Mouse (Mus musculus): Measurements from ENCODE around the gene E030025P04Rik.

E030025P04Rik gene

GRCm38 (mm10) chr11:109144236-109144635 is at the start of gene E030025P04Rik:
TSS of gene E030025P04Rik (minus strand) at chr11:109144369.
- DNase-seq (ENCODE audit: low read depth, low spot score): no peak

- DNase-seq (ENCODE audit: low read depth, low spot score): peak; percentile 68
Measured at GRCm38 (mm10) chr11:109192673-109193557, 48.7 kb upstream of the E030025P04Rik start.

DNA sequence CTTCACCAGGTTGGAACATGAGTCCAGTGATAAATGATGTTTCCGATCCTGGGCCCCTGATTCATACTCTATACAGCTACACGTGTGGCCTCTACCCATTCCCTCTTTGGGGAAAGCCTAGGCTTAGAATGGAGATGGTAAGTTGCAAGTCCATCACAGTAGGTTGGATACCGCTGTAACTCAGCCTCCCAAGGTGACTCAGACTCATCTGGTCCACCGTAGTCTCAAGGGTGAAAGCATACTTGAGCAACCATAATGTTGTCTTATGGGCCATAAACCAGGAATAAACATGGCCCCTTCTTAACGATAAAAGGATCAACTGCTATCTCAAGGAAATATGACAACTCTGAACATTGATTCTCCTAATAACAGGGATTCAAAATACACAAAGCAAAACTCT is 44.1 kb upstream of the E030025P04Rik start:
- no peak for DNase-seq (ENCODE audit: low read depth, low spot score)

GRCm38 (mm10) chr11:109187631-109188184 is 43.5 kb upstream of the E030025P04Rik start:
- no peak for DNase-seq (ENCODE audit: low read depth, low spot score)

- no peak for DNase-seq (ENCODE audit: low read depth, low spot score)
Measured at GRCm38 (mm10) chr11:109181118-109181517, 36.9 kb upstream of the E030025P04Rik start.

DNA sequence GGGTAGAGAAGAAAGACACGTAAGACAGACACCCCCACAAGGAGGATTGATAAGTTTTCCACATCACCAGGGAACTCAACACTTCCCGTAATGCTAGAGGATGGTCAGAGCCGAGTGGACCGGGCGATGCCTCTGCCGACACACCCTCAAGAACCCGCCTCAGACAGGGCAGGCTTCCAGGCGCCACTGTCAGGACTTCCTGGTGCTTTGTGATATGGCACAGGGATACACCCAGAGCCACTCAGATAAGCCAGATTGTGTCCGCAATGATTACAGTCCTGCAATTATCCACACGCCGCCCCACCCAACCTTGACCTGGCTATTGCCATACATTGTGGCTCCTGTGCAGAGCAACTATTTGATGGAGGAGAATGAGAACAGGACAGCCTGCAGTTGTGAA is 36.1 kb upstream of the E030025P04Rik start:
- no peak for DNase-seq (ENCODE audit: low read depth, low spot score)

- no peak for DNase-seq (ENCODE audit: low read depth, low spot score)
Measured at GRCm38 (mm10) chr11:109178788-109179518, 34.8 kb upstream of the E030025P04Rik start.

DNA sequence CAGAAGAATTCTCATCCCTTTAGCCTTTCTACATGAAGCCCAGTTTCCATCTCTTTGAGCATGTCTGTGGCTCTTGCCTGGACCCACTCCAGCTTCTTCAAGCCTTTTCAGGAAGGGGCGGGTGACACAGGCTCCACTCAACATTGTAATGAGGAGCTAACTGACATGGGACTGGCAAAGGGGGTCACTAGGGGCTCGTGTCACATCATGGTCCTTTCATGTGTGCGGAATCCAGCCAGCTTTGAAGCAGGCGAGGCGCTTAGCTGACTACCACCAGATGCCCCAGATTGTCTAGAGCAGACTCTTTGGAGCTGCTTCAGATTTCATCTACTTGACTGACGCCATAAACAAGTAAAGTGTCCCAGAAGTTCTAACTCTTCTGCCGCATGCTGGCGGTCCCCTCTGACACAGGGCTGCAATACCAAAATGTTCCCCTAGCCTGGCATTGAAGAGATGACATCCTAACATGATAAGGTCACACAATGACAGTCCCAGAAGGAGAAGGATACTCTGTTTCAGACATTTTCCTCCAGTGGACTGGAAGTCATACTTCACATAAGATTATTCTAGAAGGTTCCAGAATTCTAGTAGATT is 31.3 kb upstream of the E030025P04Rik start:
- DNase-seq (ENCODE audit: low read depth, low spot score): no peak

- peak; percentile 4 for DNase-seq (ENCODE audit: low read depth, low spot score)
Measured at GRCm38 (mm10) chr11:109172224-109172623, 28.1 kb upstream of the E030025P04Rik start.

DNA sequence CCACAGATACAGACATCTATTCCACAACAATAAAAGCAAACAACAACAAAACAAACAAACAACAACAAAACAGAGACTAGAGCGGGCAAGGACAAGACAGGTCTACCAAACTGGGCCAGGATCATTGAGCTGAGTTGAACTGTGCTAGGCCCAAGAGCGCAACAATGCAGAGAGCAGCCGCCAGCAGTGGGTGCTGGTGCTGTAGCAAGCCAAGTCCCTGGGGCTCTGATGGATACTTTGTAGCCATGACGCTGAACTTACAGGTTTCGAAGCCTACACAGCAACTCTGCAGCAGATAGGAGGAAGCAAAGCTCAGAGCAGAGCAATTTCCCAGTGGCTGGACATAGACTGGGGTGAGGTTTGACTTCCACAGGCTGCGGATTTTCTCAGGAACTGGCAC is 26.6 kb upstream of the E030025P04Rik start:
- no peak for DNase-seq (ENCODE audit: low read depth, low spot score)

DNA sequence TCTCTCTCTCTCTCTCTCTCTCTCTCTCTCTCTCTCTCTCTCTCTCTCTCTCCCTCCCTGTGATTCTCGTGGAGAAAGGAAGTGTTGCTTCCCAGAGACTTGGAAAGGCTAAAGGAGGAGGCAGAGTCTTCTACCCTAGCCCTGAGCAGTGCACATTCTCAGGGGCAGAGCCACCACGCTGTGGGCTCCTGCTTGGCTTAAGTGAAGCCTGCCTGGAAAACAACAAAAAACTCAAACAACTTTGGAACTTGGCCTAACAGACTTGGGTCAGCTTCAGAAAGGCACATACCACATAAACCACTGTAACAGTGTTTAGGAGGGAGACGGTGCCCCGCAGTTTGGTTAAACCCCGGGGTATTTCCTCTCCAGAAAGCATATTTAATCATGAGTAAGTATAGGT is 13.5 kb upstream of the E030025P04Rik start:
- DNase-seq (ENCODE audit: low read depth, low spot score): no peak

DNA sequence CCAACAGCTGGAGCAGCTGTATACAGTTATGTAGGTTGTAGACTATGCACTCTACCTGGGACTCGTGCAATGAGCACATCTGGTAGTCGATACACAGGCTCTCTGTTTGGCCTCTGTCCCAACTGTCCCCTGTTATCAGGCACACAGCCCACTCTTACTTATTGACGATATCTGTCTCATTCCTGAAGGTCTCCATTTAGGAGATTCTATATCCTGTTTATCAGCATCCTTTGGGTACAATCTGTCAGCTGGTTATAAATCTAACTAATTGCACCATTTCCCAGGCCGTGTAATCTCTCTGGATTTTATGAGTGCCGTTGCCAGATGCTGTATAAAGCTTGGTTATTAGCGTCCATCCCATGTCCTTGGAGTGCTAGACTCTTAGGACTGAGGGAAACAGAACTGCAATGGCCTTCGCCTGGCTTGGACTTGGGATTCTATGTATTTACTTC is 747 bp upstream of the E030025P04Rik start:
- no peak for DNase-seq (ENCODE audit: low read depth, low spot score)

DNA sequence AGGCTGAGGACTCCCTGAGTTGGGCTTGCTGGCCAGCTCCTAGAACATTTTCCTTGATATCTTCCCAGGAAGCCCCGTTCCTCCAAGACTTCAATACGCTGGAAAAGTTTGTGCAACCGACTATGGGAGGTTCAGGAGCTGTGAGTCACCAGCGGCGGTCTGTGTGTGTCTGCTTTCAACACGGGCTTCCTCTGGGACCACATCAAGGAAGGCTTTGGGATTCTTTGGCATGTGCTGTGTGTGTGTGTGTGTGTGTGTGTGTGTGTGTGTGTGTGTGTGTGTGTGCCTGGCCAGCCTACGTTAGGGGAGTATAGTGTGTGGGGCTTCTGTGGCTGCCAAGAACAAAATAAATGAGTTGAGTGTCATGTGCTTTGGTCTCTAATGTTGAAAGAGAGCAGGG is 17.7 kb downstream of the E030025P04Rik start:
- no peak for DNase-seq (ENCODE audit: low read depth, low spot score)

DNA sequence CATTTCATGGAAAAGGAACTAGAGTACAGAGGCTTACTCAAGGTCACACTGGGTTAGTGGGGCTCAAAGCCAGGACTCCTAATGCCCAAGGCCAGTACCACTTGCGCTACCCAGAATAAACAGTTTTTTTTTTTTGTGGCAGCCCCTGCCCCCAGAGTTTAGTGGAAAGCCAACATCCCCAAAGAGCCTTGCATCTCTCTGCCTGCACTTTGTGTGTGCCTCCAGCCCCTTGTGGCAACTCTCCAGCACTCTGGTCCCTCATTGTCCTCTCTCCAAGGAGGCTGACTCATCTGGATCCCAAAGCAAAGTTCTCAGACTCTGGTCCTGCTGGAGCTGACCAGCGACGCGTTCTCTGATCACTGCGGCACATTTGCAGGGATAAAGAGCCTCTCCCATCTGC is 18.7 kb downstream of the E030025P04Rik start:
- no peak for DNase-seq (ENCODE audit: low read depth, low spot score)

DNA sequence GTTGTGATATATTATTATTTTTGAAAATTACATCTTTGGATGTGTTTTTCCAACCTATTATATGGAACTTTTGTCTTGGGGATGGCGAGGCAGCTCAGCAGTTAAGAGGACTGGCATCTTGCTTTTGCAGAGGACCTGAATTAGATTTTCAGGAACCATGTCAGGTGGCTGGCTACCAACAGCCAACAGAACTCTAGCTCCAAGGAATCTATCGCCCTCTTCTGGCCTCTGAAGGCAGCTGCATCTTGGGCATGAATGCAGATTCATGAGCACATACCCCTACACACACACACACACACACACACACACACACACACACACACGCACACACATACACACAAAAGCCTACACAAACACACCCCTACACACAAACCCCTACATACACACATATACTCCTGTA is 19.9 kb downstream of the E030025P04Rik start:
- DNase-seq (ENCODE audit: low read depth, low spot score): peak; percentile 4

GRCm38 (mm10) chr11:109109826-109110346 is 34.3 kb downstream of the E030025P04Rik start:
- DNase-seq (ENCODE audit: low read depth, low spot score): no peak

DNA sequence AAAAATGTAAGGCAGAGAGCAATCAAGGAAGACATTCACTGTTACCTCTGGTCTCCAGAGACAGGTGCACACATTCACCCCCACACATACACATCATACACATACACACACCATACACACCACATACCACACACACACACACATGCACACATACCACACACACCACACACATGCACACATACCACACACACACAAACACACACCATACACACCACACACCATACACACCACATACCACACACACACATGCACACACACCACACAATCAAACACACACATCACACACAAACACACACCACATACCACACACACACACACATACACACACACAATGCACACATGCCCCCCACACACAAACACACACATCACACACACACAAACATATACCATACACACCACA is 35.1 kb downstream of the E030025P04Rik start:
- DNase-seq (ENCODE audit: low read depth, low spot score): no peak

DNA sequence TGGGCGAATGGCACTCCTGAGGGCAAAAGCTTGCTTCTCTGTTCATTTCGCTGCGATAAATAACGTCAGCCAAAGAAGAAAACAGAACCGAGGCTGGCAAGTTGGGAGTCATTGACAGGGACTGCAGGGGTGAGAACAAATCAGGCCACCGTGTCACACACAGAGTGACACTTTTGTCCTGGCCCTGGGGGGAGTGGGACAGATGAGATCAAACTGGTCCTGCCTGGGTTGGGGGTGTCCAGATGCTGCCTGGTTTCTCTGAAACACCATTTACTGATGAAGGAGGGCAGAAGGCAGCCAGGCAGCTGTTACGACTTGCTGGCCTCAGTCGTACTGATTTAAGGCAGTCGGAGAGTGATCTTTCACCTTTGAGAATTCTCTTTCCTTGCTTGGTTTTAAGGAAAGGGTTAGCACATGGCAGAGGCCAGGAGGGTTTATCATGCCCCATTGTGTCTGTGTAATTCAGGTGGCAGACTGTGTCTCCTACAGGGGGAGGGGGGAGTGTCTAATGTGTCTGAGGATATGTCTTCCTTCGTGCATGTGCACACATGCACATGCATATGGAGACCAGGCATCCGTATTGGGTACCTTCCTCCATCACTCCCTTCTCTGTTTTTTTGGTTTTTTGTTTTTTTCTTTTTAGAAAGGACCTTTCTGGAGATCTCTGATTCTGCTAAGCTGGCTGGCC is 36.5 kb downstream of the E030025P04Rik start:
- DNase-seq (ENCODE audit: low read depth, low spot score): no peak

- DNase-seq (ENCODE audit: low read depth, low spot score): no peak
Measured at GRCm38 (mm10) chr11:109106751-109107150, 37.4 kb downstream of the E030025P04Rik start.

- DNase-seq (ENCODE audit: low read depth, low spot score): no peak
Measured at GRCm38 (mm10) chr11:109106181-109106580, 38.0 kb downstream of the E030025P04Rik start.

- no peak for DNase-seq (ENCODE audit: low read depth, low spot score)
Measured at GRCm38 (mm10) chr11:109103386-109103785, 40.8 kb downstream of the E030025P04Rik start.

Data from A20 (cell line).